Mouse (Mus musculus): ENCODE data around the gene Cdc42ep2.

- TF ChIP-seq CTCF (IDR thresholded peaks at IDR 0.05; ENCODE audit: insufficient read depth, low read length) (no peak), POLR2A (IDR thresholded peaks at IDR 0.05; ENCODE audit: borderline replicate concordance, extremely low read depth, low read depth, low read length) (no peak)
Measured at GRCm38 (mm10) chr19:5928546-5928945, 3.9 kb upstream of the Cdc42ep2 start.

Measured in lung, adult 2 months (tissue).